Mouse (Mus musculus): ENCODE results near the gene Rims4. TPM values are rescaled to one million over a fixed set of nuclear protein-coding genes. Genes with fewer than 3 reads are reported as not detected.

Gene Rims4
- total RNA-seq, 2 experiments from 2014 or later: 0.10 to 0.15 TPM

Other genes with a start within 250 kb of the Rims4 start
- gene Ada, start 168.4 kb downstream of the Rims4 start, total RNA-seq (2021): 1 to 10 TPM; 1.2 to 3.2 TPM
- gene Ccn5, start 97.8 kb downstream of the Rims4 start, total RNA-seq (2021): under 1 TPM; 0.29 to 0.88 TPM
- not detected for gene Kcnk15, start 65.0 kb downstream of the Rims4 start, total RNA-seq (2021)
- 10 to 100 TPM; 93.5 to 98.0 TPM for gene Ywhab, start 76.3 kb upstream of the Rims4 start, total RNA-seq (2021)
- under 1 TPM; 0.79 to 0.83 TPM for gene Pabpc1l, start 106.8 kb upstream of the Rims4 start, total RNA-seq (2021)
- gene Stk4, start 151.6 kb upstream of the Rims4 start, total RNA-seq (2021): 10 to 100 TPM; 17.0 to 20.4 TPM
- 10 to 100 TPM; 19.3 to 19.9 TPM for gene Tomm34, start 152.5 kb upstream of the Rims4 start, total RNA-seq (2021)